Mouse (Mus musculus) testis, adult 2 months (tissue): ENCODE results near the gene Ttyh3.

ENCODE experiments used
- CTCF ChIP-seq: fragments of 200-500 bp; IDR thresholded peaks from 2 replicates; pipeline ENCODE4 v1.5.1; 2012; ENCODE audit warnings: low read depth, mild to moderate bottlenecking, inconsistent platforms, low read length, moderate library complexity; ENCODE audit not compliant: control insufficient read depth, insufficient read depth, insufficient replicate concordance
- POLR2A ChIP-seq: fragments of 200-500 bp; IDR thresholded peaks from 2 replicates; pipeline ENCODE4 v1.6.1; 2012; ENCODE audit warnings: low read depth, mild to moderate bottlenecking, inconsistent platforms, low read length, moderate library complexity; ENCODE audit not compliant: control insufficient read depth

- no peak for TF ChIP-seq CTCF
- no peak for TF ChIP-seq POLR2A
Measured at GRCm38 (mm10) chr5:140605228-140605627, 43.6 kb downstream of the Ttyh3 start.
